Mouse (Mus musculus) layer of hippocampus, postnatal 14 days (tissue): ENCODE measurements around the gene Fosb. TPM values are rescaled to one million over a fixed set of nuclear protein-coding genes. Genes with fewer than 3 reads are reported as not detected.

Experiments
- DNase-seq, 2 experiments: peaks; one replicate each; pipeline ENCODE4 v3.0.0; 2021 to 2022; ENCODE audit warnings: low spot score in 2 of 2, mixed read lengths in 1 of 2
- total RNA-seq, 2 experiments: library from RNA; stranded (reverse); gene quantifications; 2 replicates each; pipeline ENCODE4 v1.2.3; 2021

Fosb gene
- total RNA-seq, 2 experiments from 2014 or later: 6.1 to 6.5 TPM

DNA sequence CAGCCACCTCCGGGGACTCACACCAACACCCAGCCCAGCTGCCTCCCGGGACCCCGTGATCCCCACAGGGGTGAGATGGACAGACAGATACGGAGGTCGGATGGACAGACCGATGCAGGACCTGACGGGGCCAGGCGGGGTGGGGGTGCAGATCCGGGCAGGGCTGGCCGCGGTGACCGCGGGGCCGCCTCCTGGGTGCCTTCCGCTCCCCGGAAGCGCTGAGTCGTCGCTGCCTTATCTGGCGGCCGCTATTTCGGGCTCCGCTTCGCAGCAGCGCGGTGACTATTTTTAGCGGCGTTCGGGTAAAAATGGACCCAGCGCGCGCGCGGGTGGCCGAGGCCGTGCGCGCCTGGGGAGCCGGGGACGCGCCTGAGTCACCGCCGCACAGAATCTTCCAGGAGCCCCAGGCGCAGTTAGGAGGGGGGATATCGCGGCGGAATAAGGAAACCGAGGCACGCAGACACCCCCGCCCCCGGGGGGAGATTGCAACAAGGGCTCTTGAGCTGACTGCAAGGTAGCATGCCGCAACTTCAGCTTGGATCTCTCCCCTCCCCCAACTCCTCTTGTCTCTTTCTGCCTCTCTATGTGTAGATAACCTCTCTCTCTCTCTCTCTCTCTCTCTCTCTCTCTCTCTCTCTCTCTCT lies 23.0 kb upstream of the Fosb start:
- DNase-seq: peak; percentile 76 to 77

DNA sequence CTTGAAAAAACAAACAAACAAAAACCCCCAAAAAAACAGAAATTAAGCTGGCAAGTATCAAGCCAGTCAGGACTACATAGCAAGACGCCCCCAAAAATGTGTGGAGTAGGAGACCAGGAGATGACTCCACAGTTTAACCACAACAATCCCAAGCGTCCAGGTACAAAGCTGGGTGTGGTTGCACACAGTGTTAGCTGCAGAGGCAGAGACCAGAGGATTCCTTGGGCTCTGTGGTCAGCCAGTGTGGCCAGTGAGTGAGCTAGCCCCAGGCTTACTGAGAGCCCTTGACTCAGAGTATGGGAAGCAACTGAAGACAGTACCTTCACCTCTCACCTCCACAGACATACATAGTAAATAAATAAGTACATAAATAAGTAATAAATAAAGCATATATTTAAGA lies 22.1 kb upstream of the Fosb start:
- no peak for DNase-seq

DNA sequence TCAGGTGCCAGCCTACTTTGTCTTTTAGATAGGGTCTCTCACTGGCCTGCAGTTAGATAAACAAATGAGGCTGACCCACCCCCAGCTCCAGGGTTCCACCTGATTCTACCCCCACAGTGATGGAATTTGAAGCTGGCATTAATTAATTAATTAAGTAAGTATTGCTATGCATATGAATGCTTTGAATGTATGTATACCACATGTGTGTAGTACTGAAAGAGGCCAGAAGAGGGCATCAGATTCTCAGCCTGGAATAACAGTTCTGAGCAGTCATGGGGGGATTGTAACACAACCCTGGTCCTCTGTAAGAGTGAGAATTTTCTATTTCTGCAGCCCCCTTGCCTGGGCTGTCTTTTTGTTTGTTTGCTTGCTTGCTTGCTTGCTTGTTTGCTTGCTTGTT lies 18.6 kb upstream of the Fosb start:
- no peak for DNase-seq

DNA sequence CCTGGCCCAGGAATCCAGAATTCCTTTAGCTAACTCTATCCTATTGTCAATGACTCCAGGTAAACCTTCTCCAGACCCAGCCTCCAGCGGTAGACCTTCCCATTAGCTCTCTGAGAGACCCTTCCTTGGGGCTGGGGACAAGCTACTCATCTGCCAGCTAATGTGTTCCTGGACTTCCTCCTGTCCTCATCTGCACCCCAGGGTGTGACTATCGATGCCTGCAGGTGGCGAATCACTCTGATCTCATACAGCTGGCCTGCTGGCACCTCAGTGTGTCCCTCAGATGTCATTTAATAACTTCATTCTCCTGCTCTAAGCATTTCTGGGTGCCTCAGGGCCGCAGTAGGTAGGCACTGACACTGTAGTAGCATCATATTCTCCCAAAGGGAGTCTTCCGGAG lies 17.9 kb upstream of the Fosb start:
- DNase-seq: no peak

DNA sequence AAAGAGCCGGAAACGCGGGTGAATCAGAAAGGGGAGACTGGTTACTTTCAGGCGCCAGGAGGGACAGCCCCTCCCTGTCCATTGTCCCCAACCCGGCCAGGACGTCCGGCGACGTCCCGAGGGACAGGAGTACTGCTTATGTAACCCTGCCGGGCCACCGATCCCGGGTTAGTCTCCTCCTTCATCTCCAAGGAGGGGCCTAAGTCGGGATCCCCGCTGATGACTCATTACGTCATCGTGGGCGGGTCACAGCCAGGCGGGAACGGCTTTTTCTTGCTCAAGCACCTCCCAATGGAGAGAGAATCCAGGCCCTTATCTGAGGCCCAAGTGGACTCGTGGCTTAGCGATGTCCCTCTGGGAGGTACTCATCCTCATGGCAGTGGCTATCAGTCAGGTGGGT lies 17.3 kb upstream of the Fosb start:
- peak; percentile 63 to 74 for DNase-seq

DNA sequence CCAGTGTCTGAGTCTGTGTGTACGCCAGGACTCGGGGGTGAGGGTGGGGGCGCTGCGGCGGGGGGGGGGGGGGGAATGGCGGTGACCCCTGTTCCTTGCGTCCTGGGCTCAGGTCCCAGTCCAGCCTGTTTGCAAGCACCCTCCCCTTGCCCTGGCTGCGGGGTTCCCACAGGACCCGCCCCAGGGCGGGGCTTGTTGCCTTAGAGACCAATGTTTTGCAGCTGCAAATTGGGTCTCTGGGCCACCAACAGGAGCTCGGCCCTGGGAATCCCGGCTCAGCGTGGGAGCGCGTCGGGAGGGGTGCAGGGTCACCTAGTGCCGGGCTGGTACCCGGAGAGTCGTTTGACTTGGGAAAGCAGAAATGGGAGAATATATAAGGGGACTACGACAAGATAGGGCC lies 16.5 kb upstream of the Fosb start:
- peak; percentile 55 to 68 for DNase-seq

DNA sequence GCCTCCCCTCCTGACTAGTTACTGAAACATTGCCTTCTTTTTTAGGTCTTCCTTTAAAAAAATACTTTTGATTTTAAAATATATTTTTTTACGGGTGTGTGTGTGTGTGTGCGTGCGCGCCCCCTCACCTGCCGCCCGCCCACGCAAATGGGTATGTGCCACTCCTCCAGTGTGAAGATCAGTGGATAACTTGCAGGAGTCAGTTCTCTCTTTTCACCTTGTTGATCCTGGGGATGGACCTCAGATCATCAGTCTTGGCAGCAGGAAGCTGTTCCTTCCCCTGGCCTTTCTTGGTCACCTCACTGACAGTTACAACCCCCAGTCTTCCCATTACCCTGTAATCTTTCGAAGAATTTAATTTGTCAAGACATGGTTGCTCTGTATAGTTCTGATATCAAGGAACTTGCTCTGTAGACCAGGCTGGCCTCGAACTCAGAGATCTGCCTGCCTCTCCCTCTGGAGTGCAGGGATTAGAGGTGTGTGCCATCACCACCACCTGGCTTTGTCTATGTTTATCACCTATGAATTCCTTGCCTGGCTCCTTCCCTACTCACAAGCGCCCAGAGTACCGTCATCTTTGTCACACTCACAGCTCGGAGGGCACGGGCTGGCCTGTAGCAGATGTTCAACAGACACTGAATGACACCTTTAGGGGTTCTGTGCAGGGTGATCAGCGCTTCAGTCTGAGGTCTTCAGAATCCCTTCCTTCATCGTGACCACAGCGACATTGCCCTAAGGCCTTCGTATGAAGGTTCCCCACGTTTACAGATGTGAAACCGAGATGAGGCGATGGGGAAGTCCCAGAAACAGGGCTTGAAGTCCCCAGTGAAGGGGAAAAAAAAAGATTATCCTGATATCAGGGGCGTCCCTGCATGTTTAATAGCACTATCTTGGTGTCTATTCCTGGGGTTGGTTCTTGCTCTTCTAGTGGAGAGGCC lies 15.7 kb upstream of the Fosb start:
- no peak for DNase-seq

DNA sequence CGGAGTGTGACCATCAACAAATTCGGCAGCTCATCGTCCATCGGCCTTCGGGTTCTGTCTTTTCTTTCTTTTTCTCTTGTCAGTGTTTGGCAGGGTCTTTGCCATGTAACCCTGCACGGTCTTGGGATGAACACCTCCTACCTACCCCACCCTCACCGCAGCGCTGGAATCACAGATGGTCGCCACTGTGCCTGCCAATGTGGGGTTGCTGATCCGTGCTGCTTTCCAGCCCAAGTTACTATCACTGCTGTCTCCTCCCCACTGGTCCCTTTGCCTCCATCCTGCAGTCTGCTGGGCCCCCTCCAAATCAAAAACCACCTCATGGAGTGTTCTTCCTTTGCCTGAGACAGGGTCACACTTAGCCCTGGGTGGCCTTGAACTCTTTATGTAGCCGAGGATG lies 14.4 kb upstream of the Fosb start:
- no peak for DNase-seq

DNA sequence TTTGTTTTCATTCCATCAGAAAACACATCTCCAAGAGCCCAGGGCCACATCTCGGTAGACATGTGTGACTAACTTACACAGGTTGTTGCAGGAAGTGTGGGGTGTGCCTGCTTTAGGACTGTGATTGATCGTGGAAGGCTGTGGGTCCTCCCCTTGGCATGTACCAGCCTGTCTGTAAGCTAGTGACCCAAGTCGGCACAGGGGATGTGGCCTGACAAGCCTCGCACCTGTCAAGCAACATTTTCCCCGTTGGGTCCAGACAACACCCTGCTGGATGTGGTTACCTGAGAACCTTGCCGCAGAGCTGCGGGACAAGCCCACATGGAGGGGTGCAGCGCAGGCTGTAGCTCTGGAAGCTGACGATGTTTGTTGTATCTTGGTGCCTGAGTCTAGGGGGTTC lies 12.6 kb upstream of the Fosb start:
- no peak for DNase-seq

DNA sequence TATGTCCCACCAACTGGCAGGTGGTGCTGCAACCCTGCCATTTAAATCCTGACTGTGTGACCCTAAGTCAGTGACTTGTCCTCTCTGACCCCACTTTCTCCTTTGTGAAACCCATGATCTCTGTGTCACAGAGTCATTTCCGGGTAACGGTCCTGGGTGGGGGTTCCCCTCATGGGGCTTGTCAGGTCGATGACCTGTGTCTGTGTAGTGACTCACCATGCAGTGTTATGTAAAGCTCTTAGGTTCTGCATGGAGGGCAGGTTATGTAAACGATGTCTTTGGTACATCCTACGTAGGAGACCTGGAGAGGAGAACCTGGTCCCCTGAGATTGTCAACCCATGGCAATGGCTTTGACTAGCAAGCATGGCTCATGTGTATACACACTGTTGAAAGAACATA lies 11.6 kb upstream of the Fosb start:
- DNase-seq: no peak

DNA sequence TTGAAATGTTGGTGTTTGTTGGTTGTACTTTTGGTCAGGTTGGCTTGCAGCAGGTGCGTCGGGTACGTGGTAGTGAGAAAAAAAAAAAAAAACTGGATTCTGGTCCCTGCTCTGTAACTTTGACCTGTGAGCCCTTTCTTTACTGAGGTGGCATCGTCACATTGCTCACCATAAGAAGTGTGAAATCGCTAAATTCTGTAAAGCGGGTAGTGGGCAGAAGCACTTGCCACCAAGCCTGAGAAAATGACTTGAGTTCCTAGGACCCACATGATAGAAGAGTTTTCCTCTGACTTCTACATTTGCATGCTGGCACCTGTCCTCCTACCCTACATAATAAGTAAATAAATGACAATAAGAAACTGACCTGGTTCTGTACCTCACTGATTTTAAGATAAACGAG lies 10.8 kb upstream of the Fosb start:
- DNase-seq: no peak

DNA sequence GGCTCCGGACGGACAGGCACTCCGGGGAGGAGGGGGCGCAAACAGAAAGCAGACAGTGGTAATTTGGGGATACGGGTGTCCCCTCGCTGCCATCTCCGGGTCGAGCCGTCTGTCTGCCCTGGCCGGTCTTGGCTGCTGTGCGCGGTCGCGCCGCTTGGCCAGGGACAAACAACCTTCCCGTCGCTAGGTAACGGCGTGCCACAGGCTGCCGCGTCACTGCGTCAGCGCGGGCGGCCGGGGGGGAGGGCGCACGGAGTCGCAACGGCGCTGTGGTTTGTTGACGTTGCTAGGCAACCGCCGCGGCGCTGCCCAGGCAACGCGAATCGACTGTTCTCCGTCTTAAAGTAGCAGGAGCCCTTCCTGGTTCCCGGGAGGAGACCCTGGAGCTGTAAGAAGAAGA lies 10.1 kb upstream of the Fosb start:
- peak; percentile 92 to 96 for DNase-seq

DNA sequence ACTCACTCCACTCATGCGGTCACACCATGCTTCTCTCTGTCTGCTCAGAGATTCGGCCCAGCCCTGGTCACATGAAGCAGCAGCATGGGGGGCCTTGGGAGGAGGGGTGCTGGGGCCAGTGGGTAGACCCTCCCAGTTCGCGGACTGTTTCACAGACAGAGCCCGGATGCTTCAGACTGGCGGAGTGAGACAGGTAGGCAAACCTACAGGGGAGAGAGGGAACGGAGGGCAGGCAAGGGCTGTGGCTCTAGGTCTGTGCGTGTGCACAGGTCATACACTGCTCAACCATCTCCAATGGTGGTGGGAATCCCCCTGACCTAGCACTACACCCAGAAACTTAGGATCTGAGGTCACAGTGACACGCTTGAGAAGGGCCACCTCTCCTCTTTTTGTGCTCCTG lies 9.6 kb upstream of the Fosb start:
- DNase-seq: no peak

DNA sequence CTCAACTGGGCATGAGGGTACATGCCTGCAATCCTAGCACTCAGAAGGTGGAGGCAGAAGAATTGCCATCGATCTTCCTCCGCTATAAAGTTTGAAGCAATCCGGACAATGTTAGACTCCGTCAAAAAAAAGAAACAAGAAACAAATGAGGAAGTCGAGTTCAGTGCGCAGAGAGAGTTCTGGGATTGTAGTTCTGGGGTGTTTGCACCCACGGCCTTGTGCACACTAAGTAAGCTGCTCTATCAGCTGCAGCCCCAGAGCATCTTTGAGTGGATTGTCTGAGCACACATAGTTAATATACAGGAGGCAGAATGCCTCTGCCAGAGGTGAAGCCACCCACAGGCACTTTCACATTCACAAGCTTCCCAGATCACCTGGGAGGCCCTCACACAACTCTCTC lies 8.8 kb upstream of the Fosb start:
- no peak for DNase-seq

DNA sequence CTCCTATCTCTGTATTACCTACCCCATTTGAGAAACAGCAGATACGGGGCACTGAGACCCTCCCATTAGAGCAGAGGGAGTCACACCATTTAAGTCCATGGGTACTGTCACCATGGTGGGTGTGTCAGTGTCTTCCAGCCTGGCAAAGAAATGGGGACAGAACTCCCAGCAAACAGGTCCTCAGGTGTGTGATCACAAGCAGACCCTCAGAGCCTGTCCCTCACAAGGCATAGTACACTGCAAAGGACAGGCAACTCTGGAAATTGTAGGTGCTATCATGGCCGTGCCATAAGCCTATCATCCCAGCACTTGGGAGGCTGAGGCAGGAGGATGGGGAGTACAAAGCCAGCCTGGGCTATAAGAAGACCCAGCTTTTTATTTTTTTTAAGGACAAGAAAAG lies 8.3 kb upstream of the Fosb start:
- no peak for DNase-seq

DNA sequence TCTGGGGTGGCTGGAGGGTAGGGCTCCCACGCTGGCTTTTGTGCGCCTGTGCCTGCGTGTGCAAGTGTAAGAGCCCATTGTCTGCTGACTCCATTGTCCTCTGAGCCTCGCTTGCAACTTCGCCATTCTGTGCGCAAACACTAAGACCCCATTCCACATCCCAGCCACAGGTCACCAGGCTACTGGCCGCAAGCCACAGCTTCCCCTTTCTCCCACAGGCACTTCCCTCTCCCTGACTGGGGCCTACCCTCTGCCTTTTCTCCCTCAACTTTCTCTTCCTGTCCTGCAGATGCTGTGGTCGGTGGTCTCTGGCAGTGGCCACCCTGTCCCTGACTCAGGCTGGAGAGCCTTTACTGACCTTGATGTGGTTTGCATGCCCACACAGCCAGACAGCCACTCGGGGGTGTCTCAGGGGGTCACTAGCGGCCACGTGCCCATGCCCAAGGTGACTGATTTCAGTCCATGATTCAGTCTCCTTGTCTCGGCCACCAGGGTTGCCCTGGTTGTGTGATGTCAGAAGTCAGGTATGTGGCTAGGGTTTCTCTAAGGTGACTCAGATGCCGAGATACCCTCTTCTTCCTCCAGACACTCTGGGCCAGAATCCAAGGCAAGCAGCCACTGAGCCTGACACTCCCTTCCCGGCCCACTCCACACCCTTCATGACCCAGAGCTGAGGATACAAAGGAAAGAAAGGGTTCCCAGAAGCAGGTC lies 6.8 kb upstream of the Fosb start:
- no peak for DNase-seq

DNA sequence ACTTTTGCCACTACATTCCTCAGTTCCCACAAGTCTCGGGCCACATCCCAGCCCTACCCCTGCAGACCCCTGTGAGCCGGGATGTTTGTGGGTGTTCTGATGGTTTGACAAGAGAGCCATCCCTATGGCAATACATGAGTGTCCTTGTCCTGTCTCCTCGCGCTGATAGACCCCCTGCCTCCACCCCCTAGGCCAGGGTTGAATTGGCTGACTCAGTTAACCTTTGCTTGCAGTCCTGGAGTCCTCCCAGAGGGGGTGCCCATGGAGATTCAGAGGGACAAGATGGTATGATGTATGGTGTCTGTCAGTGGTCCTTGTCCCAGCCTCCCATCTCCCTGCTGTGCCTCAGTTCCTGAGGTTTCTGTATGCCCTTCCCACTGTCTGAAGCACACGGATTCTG lies 4.2 kb upstream of the Fosb start:
- DNase-seq: no peak

DNA sequence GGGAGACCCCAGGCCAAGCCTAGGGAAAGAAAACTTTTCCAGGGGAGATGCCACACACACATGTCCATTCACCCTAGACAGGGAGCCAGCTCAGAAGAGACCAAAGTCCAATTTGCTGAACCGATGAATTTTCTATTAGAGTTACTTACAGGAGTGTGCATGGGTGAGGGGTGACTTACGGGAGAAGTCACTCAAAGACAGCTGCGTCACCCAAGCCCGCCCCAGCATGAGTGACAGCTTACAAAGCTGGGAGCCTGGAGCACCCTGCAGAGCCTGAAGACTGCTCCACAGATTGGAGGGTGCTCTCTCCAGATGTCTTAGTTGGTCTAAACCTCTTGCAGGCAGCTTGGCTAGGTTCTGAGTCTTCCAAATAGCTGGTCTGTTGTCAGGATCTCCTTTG lies 2.1 kb upstream of the Fosb start:
- DNase-seq: no peak

DNA sequence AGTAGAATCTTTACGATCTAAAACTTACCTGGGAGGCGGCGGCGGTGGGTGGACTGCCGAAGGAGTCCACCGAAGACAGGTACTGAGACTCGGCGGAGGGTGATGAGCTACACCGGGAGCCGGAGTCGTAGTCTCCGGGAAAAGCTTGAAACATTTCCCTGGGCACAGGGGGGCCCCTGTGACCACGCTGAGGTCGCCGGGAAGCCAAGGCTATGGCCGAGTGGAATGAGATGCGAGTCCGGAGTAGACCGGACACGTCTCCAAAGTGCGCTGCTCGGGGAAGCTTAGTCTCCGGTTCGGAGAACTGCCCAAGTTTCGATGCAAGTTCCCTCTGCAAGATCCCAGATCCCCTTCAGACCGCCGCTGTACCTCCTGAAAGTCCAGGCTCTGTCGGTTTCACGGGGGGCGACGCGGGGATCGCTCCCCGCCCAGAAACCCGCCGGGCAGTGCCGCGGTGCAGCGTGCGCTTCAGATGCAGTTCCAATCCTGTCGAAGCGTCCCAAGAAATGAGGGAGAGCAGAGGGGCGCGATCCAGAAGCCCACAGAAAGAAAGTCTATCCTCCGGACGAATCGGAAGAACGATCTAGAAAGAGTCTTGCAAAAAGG lies 470 bp downstream of the Fosb start:
- no peak for DNase-seq

DNA sequence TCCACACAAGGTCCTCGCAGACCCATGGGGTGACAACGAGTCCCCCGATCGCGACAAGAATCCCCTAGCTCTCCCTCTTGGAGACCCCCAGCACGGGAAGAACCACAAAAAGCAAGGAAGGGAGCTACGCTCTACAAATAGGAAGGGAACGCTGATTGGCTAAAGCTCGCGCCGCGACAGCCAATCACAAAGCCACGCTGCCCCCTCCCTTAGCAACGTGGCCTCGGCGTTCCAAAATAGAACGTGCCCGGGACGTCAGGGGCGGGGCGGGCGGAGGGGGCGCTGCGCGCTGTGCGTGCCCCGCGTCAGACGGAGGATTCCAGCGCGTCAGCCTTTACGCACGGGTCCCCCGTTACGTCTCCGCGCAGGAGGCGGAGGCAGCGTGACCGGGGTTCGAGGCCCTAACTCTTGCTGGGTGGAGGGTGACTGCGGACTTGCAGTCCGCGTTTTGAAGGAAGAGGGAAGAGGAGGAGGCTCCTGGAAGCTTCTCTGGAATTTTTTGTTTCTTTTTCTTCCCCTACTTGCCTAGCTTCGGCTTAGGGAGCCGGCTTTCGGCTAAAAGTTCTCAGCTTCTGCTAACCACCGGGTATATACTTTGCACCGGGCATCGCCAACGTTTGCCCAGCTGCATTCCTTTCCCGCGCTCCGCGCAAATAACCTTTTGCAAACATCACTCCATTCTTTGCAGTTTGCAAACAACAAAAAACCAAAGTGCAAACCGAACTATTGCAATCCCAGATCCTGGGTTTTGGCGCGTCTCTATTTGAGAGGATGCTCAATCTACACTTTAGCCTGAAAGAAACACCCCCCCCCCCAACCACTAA lies 1.2 kb downstream of the Fosb start:
- DNase-seq: peak; percentile 94 to 96
